Mouse (Mus musculus): ENCODE measurements at regions not wholly inside any gene's neighbourhood (a gene's known extent, or its start where the extent isn't known, plus 50 kb on each side); places are given as distances from the start of the nearest gene placed in this dataset.

DNA sequence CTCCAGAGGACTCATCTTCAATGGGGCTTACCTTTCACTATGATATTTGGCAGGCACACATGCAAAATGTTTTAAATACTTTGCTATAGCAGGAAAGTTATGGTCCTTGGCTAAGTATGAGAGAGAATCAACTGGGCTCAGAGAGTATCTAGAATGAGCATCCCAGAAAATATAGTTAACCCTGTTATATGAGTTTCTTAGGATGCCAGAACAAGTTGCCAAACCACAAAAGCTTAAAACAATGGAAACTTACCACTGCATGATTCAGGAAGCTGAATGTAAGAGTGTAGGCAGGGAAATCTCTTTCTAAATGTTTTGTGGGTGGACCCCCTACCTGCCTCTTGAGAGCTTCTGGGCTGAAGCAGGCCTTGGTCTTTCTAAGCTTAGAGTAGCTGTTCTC, 325.3 kb downstream of the Fam198b start:
- TF ChIP-seq CTCF (IDR thresholded peaks at IDR 0.05; ENCODE audit: extremely low read depth, insufficient read length, insufficient replicate concordance, low read depth, low read length) (no peak), POLR2A (IDR thresholded peaks at IDR 0.05; ENCODE audit: low read depth, low read length) (no peak)

Measured in small intestine, adult 2 months (tissue).